Comparison of ENCODE assay signal across 29 mouse cellular contexts in genomic region chr14:88330613-88331012, GRCm38 (mm10).
"Had no signal": no experiment of that assay in that cellular context is flagged by ENCODE, and none has a peak within 500 bp of the region (broad histone marks: within the 10 kb centered on the region; RNA-seq: fewer than 3 reads in every experiment).

No protein-coding gene starts in this region.

- H3K27me3 ChIP-seq: limb, embryonic 12.5 days; limb, embryonic 13.5 days; limb, embryonic 15.5 days; liver, embryonic 12.5 days; liver, embryonic 13.5 days; liver, embryonic 15.5 days; lung, embryonic 15.5 days; megakaryocyte, embryonic 14.5 days; midbrain, embryonic 12.5 days; midbrain, embryonic 13.5 days; midbrain, embryonic 15.5 days had no signal

- H3K27ac ChIP-seq: limb, embryonic 10.5 days; limb, embryonic 12.5 days; limb, embryonic 13.5 days; limb, embryonic 15.5 days; liver, embryonic 12.5 days; liver, embryonic 13.5 days; liver, embryonic 14.5 days; liver, embryonic 15.5 days; lung, embryonic 15.5 days; macrophage; midbrain, embryonic 10.5 days; midbrain, embryonic 12.5 days; midbrain, embryonic 13.5 days; midbrain, embryonic 15.5 days had no signal

- H3K9me3 ChIP-seq: limb, embryonic 10.5 days; limb, embryonic 12.5 days; limb, embryonic 13.5 days; limb, embryonic 15.5 days; liver, embryonic 12.5 days; liver, embryonic 13.5 days; liver, embryonic 15.5 days; lung, embryonic 15.5 days; megakaryocyte, embryonic 14.5 days; midbrain, embryonic 10.5 days; midbrain, embryonic 12.5 days; midbrain, embryonic 13.5 days; midbrain, embryonic 15.5 days had no signal

- H3K4me3 ChIP-seq: limb, embryonic 10.5 days; limb, embryonic 12.5 days; limb, embryonic 13.5 days; limb, embryonic 15.5 days; liver, embryonic 12.5 days; liver, embryonic 13.5 days; liver, embryonic 15.5 days; lung, embryonic 15.5 days; megakaryocyte, embryonic 14.5 days; midbrain, embryonic 10.5 days; midbrain, embryonic 12.5 days; midbrain, embryonic 13.5 days; midbrain, embryonic 15.5 days; myocyte had no signal

- H3K36me3 ChIP-seq: limb, embryonic 10.5 days; limb, embryonic 12.5 days; limb, embryonic 13.5 days; limb, embryonic 15.5 days; liver, embryonic 12.5 days; liver, embryonic 13.5 days; liver, embryonic 15.5 days; lung, embryonic 15.5 days; midbrain, embryonic 10.5 days; midbrain, embryonic 12.5 days; midbrain, embryonic 13.5 days; midbrain, embryonic 15.5 days had no signal

- H3K9ac ChIP-seq: limb, embryonic 12.5 days; limb, embryonic 13.5 days; limb, embryonic 15.5 days; liver, embryonic 12.5 days; liver, embryonic 13.5 days; liver, embryonic 14.5 days; liver, embryonic 15.5 days; liver, postnatal 0 days; lung, embryonic 14.5 days; lung, embryonic 15.5 days; midbrain, embryonic 12.5 days; midbrain, embryonic 13.5 days; midbrain, embryonic 15.5 days had no signal

- DNase-seq: left cerebral cortex, postnatal 4 days; liver; liver, embryonic 13.5 days; liver, postnatal 0 days; lung, adult 18-20 months; lung, adult 2 months; lung, embryonic 14.5 days; lung, postnatal 10 days; lung, postnatal 14 days; lung, postnatal 36 days; lung, postnatal 4 days; midbrain, embryonic 14.5 days had no signal

- H3K4me2 ChIP-seq: limb, embryonic 12.5 days; limb, embryonic 13.5 days; limb, embryonic 15.5 days; liver, embryonic 11.5 days; liver, embryonic 12.5 days; liver, embryonic 13.5 days; liver, embryonic 15.5 days; lung, embryonic 14.5 days; lung, embryonic 15.5 days; midbrain, embryonic 11.5 days; midbrain, embryonic 12.5 days; midbrain, embryonic 13.5 days; midbrain, embryonic 15.5 days had no signal

- H3K4me1 ChIP-seq: limb, embryonic 10.5 days; limb, embryonic 12.5 days; limb, embryonic 13.5 days; limb, embryonic 15.5 days; liver, embryonic 12.5 days; liver, embryonic 13.5 days; liver, embryonic 15.5 days; megakaryocyte, embryonic 14.5 days; midbrain, embryonic 10.5 days; midbrain, embryonic 12.5 days; midbrain, embryonic 13.5 days; midbrain, embryonic 15.5 days had no signal
